Mouse (Mus musculus) liver (tissue): ENCODE measurements at regions not wholly inside any gene's neighbourhood (a gene's known extent, or its start where the extent isn't known, plus 50 kb on each side); places are given as distances from the start of the nearest gene placed in this dataset.

Source experiments
- DNase-seq: peaks from one replicate; pipeline ENCODE4 v3.0.0-alpha.2; 2020; ENCODE audit warnings: mixed read lengths

GRCm38 (mm10) chr6:52105031-52105593, 53.0 kb downstream of the Hoxa1 start:
- DNase-seq: no peak

DNA sequence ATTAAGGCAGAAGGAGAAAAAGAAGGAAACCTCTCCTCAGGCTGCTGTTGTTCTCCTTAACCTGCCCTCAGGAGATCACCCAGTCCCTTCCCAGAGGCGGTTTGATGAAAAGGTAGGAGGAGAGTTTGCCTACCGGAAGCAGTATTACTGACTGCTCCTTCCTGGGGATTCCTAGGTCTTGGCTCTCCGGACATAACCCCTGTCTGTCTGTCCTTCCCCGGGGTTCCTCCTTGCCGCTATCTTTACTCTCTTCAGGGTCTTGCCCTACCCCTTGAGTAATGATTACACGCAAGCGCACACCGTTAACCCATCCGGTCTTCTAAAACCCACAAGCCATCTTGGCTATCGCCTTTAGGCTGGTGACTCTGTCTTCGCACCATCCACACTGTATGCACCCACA, 54.0 kb downstream of the Hoxa1 start:
- no peak for DNase-seq

DNA sequence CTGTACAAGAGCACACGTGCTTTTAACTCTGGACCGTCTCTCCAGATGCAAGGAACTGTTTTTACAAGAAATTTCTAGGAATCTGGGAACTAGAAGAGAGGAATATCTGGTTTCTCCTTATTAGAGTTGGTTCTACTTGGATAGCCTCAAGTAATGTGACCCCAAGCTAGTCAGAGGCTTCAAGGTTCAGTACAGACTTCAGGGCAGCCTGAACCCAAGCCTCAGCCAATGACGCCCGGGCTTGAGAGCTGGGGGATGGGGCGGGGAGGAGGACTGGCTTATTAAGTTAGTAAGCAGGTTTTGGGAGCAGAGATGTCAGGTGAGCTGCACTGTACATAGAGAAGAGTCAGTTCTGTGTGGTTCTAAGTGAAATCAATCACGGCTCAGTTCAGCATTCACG, 54.5 kb downstream of the Hoxa1 start:
- no peak for DNase-seq

DNA sequence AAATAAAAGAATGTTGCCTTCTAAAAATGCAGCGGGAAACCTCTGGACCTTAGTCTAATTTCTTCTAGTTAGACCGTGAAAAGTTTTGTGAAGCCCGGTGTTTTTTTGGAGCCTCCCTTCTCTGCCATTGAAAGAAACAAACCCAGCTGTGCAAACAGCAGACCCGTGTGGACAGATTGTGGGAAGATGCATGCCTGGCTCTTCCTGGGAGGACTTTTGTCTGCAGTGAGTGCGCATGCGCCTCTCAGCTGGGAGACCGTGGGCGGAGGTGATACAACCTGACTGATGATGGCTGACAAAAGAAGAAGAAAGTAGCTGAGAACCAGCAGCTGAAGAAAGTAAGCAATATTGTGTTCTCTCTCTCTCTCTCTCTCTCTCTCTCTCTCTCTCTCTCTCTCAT, 55.4 kb downstream of the Hoxa1 start:
- DNase-seq: peak; percentile 12

DNA sequence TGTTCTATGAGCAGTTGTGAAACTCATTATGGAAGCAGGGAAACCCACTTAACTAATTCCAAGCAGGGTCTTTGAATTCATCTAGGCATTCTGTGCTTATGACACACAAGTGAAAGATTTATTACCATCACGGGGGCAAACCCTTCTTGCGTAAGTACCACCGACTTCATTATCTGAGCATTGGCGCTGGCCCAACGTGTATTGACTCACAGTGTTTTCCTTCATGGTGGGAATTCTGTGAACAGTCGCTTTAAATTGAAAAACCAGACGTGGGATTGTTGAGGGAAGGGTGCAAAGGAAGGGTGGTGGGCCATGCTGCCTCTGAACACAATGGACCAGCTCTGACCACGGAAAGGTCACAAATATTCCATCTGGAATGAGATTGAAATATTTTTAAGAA, 55.9 kb downstream of the Hoxa1 start:
- no peak for DNase-seq

DNA sequence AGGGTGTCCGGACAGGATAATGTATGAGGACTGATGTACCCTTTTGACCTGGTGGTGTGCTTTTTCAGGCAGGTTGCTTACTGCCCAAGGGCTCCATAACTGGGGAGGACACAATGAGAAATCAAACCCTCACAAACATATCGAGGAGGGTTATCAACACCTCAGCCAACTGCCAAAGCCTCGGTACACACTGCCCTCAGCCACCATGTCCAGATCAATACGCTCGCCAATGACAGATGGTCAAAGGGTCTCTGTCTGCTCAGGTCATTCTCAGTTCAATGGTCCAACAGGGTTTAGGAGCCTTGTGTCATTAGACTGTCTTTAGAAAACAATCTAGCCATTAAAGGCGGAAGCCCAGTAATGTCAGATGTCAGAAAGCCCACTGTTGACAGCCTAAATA, 56.9 kb downstream of the Hoxa1 start:
- no peak for DNase-seq

DNA sequence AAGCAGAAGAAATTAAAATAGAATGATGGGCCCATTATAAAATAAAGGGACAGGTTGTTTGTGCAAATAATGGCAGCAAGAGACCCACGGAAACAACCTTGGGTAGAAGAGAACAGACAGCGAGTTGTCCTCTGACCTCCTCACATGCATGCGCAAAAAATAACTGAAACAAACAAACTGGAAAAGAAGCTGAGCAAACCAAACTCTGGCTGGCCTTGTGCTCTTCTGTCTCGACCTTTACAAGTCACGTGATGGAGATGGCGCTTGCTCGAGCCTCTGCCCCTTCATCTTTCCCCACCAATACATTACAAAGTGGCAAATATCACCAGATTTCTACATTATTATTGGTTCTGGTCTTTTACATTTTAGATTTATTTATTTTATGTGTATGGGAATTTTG, 59.3 kb downstream of the Hoxa1 start:
- DNase-seq: no peak

DNA sequence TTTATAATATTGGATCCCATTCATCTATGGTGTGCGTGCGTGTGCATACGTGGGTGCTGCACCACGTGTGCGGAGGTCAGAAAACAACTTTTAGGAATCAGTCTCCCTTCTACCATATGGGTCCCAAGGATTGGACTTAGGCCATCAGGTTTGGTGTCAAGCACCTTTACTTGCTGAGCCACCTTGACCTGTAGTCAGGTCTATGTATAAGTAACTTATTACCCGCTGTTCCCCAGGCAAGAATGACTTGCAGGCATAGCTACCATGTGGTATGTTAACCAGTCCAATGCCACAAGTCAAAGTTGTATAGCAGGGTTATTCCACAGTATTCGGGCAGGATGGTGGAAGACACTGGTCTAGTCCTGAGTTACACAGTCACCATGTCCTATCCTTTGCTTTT, 62.5 kb downstream of the Hoxa1 start:
- DNase-seq: no peak

GRCm38 (mm10) chr6:52091445-52091844, 66.7 kb downstream of the Hoxa1 start:
- no peak for DNase-seq

- DNase-seq: peak; percentile 16
Observed at GRCm38 (mm10) chr6:52085932-52086643, 72.0 kb downstream of the Hoxa1 start.

GRCm38 (mm10) chr6:52084622-52085021, 72.3 kb upstream of the Skap2 start:
- no peak for DNase-seq

GRCm38 (mm10) chr6:52079501-52079900, 67.2 kb upstream of the Skap2 start:
- no peak for DNase-seq

GRCm38 (mm10) chr6:52078530-52079340, 66.4 kb upstream of the Skap2 start:
- DNase-seq: no peak

DNA sequence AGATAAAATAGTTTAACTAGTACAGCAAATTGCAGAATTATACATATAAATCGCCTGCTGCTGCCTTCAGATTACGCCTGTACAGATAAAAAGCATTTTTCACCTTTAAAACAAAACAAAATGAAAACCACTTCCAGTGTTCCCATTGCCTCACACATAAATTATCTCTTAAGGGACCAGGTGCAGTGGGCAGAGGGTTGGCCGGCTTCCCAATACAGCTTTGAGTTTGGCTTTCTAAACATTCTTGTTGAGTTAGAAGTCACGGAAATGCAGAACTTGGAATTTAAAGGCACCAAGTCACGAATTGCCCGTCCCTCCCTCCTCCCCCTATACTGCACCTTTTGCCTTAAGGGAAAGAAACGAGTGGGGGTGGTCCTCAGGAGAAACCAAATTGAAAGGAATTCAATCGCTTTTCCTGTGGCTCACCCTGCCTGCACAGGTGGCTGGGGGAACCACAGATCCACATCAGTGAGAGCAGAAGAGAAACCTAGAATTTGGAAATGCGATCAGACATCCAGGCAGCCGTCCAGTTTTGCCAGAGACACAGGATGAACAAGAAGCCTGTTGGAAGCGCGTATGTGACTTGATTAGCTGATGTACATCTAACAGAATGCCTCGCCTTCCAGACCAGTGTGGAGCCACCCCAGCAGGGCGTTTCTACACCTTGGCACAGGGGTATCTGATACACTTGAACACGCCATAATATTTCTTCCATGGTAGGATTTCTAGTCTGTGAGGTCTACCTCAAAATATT, 64.0 kb upstream of the Skap2 start:
- DNase-seq: no peak

GRCm38 (mm10) chr6:52074904-52075303, 62.6 kb upstream of the Skap2 start:
- no peak for DNase-seq

DNA sequence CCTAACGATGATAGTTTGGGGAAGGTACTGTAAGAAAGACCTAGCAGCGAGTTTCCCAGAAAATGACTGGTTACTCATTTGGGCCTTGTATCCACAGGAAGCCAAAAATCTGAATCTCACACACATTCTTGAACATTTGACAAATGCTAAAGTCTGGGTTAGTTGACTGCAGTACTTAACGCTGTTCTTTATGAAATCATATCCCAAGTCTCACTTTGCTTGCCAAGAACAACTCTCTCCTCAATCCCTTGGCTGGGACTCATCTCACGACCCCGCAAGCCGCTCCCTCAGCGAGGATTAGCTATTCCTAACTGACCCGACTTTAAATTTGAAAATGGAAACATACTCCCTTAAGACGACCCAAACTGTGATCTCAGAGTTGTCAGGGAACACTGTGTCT, 54.8 kb upstream of the Skap2 start:
- DNase-seq: no peak

GRCm38 (mm10) chr6:52065652-52066051, 53.3 kb upstream of the Skap2 start:
- DNase-seq: no peak

- no peak for DNase-seq
Observed at GRCm38 (mm10) chr6:52064176-52065015, 52.0 kb upstream of the Skap2 start.
